Mouse (Mus musculus): Measurements from ENCODE around the gene Tbpl1. TPM values are rescaled to one million over a fixed set of nuclear protein-coding genes. Genes with fewer than 3 reads are reported as not detected.
A peak's percentile ranks its signal among the peaks of the same experiment; 100 is the strongest.

The Tbpl1 gene
- total and polyA plus RNA-seq, 2 experiments from 2014 or later: 22.4 to 31.2 TPM

DNA sequence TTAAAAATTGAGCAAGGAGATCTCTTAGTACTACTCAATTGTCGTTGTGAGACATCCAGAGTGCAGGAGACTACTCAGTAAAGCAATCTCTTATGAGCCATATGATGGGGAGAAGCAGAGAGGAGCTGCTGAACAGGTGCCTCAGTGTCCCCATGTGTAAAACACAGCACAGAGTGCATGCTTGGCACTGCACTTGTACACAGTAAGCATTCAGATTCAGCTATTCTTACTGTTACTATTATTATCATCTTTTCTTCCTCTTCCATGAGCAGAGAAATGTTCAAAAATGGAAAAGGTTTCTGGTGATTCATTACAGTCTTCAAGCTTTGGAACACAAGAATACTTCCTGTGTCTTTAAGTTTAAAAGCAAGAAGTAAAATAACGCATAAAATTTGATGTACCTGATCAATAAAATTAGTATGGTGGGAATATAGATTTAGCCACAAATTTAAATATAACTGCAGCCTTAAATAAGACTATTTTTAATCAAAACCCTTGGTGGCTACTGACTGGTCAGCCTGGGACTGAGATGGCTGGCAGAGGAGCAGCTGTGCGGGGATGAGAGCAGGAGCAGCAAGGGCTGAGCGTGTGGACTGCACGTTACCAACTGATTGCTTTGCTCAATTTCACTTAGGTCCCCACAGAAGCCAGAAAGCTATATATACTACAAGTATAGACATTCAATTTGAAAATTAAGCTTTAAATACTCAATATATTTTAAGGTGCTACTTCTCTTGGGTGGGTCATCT is 10.8 kb downstream of the Tbpl1 start:
- no peak overlapping the region for H3K4me2 ChIP-seq (ENCODE audit: low read depth, low read length)
- no peaks in the 10 kb centered on the region for H3K9me3 ChIP-seq (replicated peaks; ENCODE audit: control insufficient read depth, low read length)
- H3K27me3 ChIP-seq (ENCODE audit: control insufficient read depth, insufficient read depth, low read length): no peaks in the 10 kb centered on the region
- peaks cover 15% of the 10 kb centered on the region; the same call in 1 of the 2 replicates for H3K4me1 ChIP-seq (ENCODE audit: control insufficient read depth, insufficient read depth)
- WGBS: 77% methylated on average over 5 of the region's 5 CpGs
- ATAC-seq (ENCODE audit: insufficient read depth, low read depth): no peak
- H3K27ac ChIP-seq (ENCODE audit: low read depth): no peak overlapping the region
- H3K36me3 ChIP-seq (replicated peaks; ENCODE audit: control insufficient read depth, insufficient read depth, low read length): no peaks in the 10 kb centered on the region
- no peak for DNase-seq (ENCODE audit: low spot score)
- no peak for TF ChIP-seq EP300 (IDR thresholded peaks at IDR 0.05; ENCODE audit: low read depth)
- TF ChIP-seq CTCF (IDR thresholded peaks at IDR 0.05; ENCODE audit: low read depth): no peak
- no peak overlapping the region for H3K9ac ChIP-seq (replicated peaks; ENCODE audit: low read depth, low read length)
- H3K4me3 ChIP-seq (ENCODE audit: low read depth, low read length): no peak overlapping the region

DNA sequence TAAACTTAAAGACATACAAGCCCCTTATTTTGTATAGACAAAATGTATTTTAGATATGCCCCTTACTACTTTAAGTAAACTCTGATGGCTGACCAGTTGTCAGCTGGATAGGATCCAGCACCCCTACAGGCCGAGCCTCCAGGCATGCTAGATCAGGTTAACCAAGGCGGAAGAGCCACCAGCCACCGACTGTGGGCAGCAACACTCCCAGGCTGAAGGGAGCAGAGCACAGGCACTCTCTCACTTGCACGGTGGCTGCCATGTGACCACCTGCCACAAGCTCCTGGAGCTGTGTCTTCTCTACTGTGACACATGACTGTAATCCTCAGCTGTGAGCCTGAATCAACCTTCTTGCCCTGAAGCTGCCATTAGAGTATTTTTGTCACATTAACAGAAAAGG is 13.3 kb downstream of the Tbpl1 start:
- Histone ChIP-seq H3K4me1 (ENCODE audit: control insufficient read depth, insufficient read depth) (peaks cover 15% of the 10 kb centered on the region; the same call in 1 of the 2 replicates), H3K36me3 (replicated peaks; ENCODE audit: control insufficient read depth, insufficient read depth, low read length) (no peaks in the 10 kb centered on the region), H3K4me3 (ENCODE audit: low read depth, low read length) (no peak overlapping the region), H3K27me3 (ENCODE audit: control insufficient read depth, insufficient read depth, low read length) (no peaks in the 10 kb centered on the region), H3K9me3 (replicated peaks; ENCODE audit: control insufficient read depth, low read length) (no peaks in the 10 kb centered on the region), H3K9ac (replicated peaks; ENCODE audit: low read depth, low read length) (no peak overlapping the region), H3K4me2 (ENCODE audit: low read depth, low read length) (no peak overlapping the region), H3K27ac (ENCODE audit: low read depth) (0 out of 2 replicates have a peak overlapping the region, but pooled peaks have one; percentile 22)
- TF ChIP-seq EP300 (IDR thresholded peaks at IDR 0.05; ENCODE audit: low read depth) (no peak), CTCF (IDR thresholded peaks at IDR 0.05; ENCODE audit: low read depth) (no peak)
- peak; percentile 66; the same call in 1 of the 2 replicates for ATAC-seq (ENCODE audit: insufficient read depth, low read depth)
- DNase-seq (ENCODE audit: low spot score): no peak
- WGBS: 21% methylated on average over 4 of the region's 4 CpGs

DNA sequence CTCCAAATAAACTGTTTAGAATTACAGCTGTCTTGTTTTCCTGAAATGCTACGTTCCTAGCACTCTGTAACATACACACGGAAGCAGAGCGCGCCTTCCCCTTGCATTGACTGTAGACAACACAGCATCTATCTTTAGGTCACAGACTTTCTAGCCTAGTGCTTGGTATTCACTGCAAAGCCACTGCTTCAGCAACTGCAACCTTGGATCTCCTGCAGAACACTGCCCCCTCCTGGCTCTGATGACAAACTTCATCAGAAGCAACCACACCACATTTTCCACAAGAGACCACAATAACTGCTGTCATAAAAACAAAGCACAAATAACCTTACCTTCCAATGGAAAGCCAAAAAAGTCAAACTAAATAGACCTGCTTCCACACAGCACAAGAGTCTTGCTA is 17.2 kb downstream of the Tbpl1 start:
- no peak overlapping the region for H3K4me2 ChIP-seq (ENCODE audit: low read depth, low read length)
- H3K4me1 ChIP-seq (ENCODE audit: control insufficient read depth, insufficient read depth): 0 out of 2 replicates have a peak, but pooled peaks cover 5% of the 10 kb centered on the region
- 48% methylated on average over 4 of the region's 4 CpGs for WGBS
- no peak overlapping the region for H3K4me3 ChIP-seq (ENCODE audit: low read depth, low read length)
- peaks cover 13% of the 10 kb centered on the region; the same call in 1 of the 2 replicates for H3K36me3 ChIP-seq (replicated peaks; ENCODE audit: control insufficient read depth, insufficient read depth, low read length)
- no peak overlapping the region for H3K9ac ChIP-seq (replicated peaks; ENCODE audit: low read depth, low read length)
- TF ChIP-seq CTCF (IDR thresholded peaks at IDR 0.05; ENCODE audit: low read depth) (peak; percentile 85), EP300 (IDR thresholded peaks at IDR 0.05; ENCODE audit: low read depth) (no peak)
- H3K27me3 ChIP-seq (ENCODE audit: control insufficient read depth, insufficient read depth, low read length): no peaks in the 10 kb centered on the region
- H3K27ac ChIP-seq (ENCODE audit: low read depth): no peak overlapping the region
- ATAC-seq (ENCODE audit: insufficient read depth, low read depth) (peak; percentile 69), DNase-seq (ENCODE audit: low spot score) (peak; percentile 74)
- H3K9me3 ChIP-seq (replicated peaks; ENCODE audit: control insufficient read depth, low read length): no peaks in the 10 kb centered on the region

DNA sequence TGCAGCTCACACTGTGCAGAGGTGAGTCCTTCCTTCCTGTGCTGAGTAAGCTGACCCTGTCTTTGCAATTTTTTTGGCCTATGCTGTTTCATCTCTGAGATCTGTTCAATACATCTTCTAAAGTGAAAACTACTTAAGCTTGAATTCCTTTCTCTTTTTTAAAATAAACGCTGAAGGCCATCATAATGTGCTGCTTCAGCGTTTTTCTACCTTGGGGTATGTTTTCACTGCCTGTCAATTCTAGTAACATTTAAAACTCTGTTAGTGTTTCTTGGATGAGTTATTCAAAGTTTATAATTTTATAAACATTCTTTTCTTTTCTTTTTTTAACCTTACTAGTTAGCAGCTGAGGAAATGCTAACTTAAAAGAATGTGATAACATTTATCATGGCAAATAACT is 18.8 kb downstream of the Tbpl1 start:
- no peaks in the 10 kb centered on the region for H3K9me3 ChIP-seq (replicated peaks; ENCODE audit: control insufficient read depth, low read length)
- no peak overlapping the region for H3K27ac ChIP-seq (ENCODE audit: low read depth)
- no peak overlapping the region for H3K9ac ChIP-seq (replicated peaks; ENCODE audit: low read depth, low read length)
- H3K36me3 ChIP-seq (replicated peaks; ENCODE audit: control insufficient read depth, insufficient read depth, low read length): peaks cover 16% of the 10 kb centered on the region; the same call in 1 of the 2 replicates
- ATAC-seq (ENCODE audit: insufficient read depth, low read depth) (no peak), DNase-seq (ENCODE audit: low spot score) (no peak)
- H3K27me3 ChIP-seq (ENCODE audit: control insufficient read depth, insufficient read depth, low read length): no peaks in the 10 kb centered on the region
- 0 out of 2 replicates have a peak, but pooled peaks cover 2% of the 10 kb centered on the region for H3K4me1 ChIP-seq (ENCODE audit: control insufficient read depth, insufficient read depth)
- TF ChIP-seq CTCF (IDR thresholded peaks at IDR 0.05; ENCODE audit: low read depth): no peak
- TF ChIP-seq EP300 (IDR thresholded peaks at IDR 0.05; ENCODE audit: low read depth): no peak
- H3K4me2 ChIP-seq (ENCODE audit: low read depth, low read length): no peak overlapping the region
- H3K4me3 ChIP-seq (ENCODE audit: low read depth, low read length): no peak overlapping the region
- 87% methylated on average over 2 of the region's 2 CpGs for WGBS

DNA sequence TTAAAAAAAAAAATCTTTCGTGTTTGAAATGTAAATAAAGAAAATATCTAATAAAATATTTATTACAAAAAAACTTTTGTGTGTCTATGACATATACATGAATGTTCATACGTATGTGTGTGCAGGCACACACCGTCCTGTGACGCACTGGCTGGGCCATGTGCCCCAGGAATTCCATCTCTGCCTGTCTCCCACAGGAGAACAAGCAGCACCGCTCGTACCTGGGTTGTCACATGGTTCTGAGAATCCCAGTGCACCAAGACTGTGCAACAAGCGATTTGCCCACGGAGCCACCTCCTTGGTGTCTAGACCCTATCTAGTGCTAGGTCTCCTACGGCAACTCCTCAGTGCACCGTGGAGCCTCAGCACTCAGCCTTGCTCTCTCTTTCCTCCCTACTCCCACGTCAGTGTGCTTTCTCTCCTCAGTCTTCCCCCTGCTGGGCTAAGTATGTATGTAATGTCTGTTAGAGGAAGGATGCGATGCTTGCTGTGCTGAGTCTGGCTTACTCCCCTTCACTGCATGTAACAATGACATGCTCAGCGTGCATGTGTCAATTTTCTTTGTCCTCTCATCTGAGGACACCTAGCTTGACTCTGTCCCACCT is 21.5 kb downstream of the Tbpl1 start:
- no peaks in the 10 kb centered on the region for H3K27me3 ChIP-seq (ENCODE audit: control insufficient read depth, insufficient read depth, low read length)
- TF ChIP-seq EP300 (IDR thresholded peaks at IDR 0.05; ENCODE audit: low read depth) (no peak), CTCF (IDR thresholded peaks at IDR 0.05; ENCODE audit: low read depth) (no peak)
- H3K36me3 ChIP-seq (replicated peaks; ENCODE audit: control insufficient read depth, insufficient read depth, low read length): peaks cover 37% of the 10 kb centered on the region
- H3K4me3 ChIP-seq (ENCODE audit: low read depth, low read length): no peak overlapping the region
- no peak for ATAC-seq (ENCODE audit: insufficient read depth, low read depth)
- no peak for DNase-seq (ENCODE audit: low spot score)
- 79% methylated on average over 13 of the region's 13 CpGs for WGBS
- no peaks in the 10 kb centered on the region for H3K9me3 ChIP-seq (replicated peaks; ENCODE audit: control insufficient read depth, low read length)
- no peak overlapping the region for H3K9ac ChIP-seq (replicated peaks; ENCODE audit: low read depth, low read length)
- H3K4me2 ChIP-seq (ENCODE audit: low read depth, low read length): no peak overlapping the region
- 0 out of 2 replicates have a peak, but pooled peaks cover 2% of the 10 kb centered on the region for H3K4me1 ChIP-seq (ENCODE audit: control insufficient read depth, insufficient read depth)
- H3K27ac ChIP-seq (ENCODE audit: low read depth): no peak overlapping the region

All from heart, postnatal 0 days (tissue).